Mouse (Mus musculus): ENCODE measurements around the gene Nfkbia. TPM values are rescaled to one million over a fixed set of nuclear protein-coding genes. Genes with fewer than 3 reads are reported as not detected.

Nfkbia gene
- polyA plus RNA-seq, 1 experiment from 2014 or later: 56.9 TPM

DNA sequence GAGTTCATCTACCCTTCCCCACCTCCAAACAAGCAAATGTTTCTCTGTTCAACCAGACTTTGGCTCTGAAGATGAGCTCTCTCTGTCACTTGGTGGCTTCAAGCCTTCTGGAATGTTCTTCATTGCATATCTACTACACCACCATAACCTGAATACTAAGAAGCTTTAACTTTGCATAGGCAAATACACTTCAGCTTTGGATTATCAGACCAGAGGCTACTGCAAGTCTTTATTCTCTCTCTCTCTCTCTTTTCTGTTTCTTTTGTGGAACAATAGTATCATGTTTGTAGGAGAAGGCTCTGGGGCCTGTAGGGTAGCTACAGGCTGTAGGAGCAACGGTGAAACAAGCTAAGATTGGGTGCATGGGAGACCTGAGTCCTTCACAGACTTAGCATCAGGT, 50.2 kb downstream of the Nfkbia start:
- WGBS: 83% methylated on average over 1 of the region's 1 CpGs
- Histone ChIP-seq H3K9me3 (replicated peaks) (no peaks in the 10 kb centered on the region), H3K4me1 (peaks cover 55% of the 10 kb centered on the region), H3K27ac (no peak overlapping the region), H3K27me3 (ENCODE audit: low read depth, poor library complexity, severe bottlenecking) (no peaks in the 10 kb centered on the region), H3K36me3 (no peaks in the 10 kb centered on the region), H3K4me3 (no peak overlapping the region)
- DNase-seq (ENCODE audit: low spot score): no peak

- H3K4me1 ChIP-seq: peaks cover 45% of the 10 kb centered on the region
- no peak for DNase-seq (ENCODE audit: low spot score)
- no peak overlapping the region for H3K27ac ChIP-seq
- H3K27me3 ChIP-seq (ENCODE audit: low read depth, poor library complexity, severe bottlenecking): no peaks in the 10 kb centered on the region
- no peaks in the 10 kb centered on the region for H3K36me3 ChIP-seq
- no peak overlapping the region for H3K4me3 ChIP-seq
- 81% methylated on average over 5 of the region's 5 CpGs for WGBS
- no peaks in the 10 kb centered on the region for H3K9me3 ChIP-seq (replicated peaks)
These were observed 52.0 kb downstream of the Nfkbia start for GRCm38 (mm10) chr12:55440416-55440815.

Other genes starting within 250 kb of the Nfkbia start
- gene 1110008L16Rik, start 193.1 kb downstream of the Nfkbia start, polyA plus RNA-seq (2016; fragmentation: Nextera tagmentation; extraction: Ambion mirVana): 20.9 and 22.2 TPM in 2 replicates
- gene Ppp2r3c, start 189.6 kb downstream of the Nfkbia start, polyA plus RNA-seq (2016; fragmentation: Nextera tagmentation; extraction: Ambion mirVana): 19.6 and 23.3 TPM in 2 replicates
- gene Psma6, start 108.4 kb downstream of the Nfkbia start, polyA plus RNA-seq (2016; fragmentation: Nextera tagmentation; extraction: Ambion mirVana): 499 and 560 TPM in 2 replicates
- gene Aldoart2, start 72.6 kb upstream of the Nfkbia start, polyA plus RNA-seq (2016; fragmentation: Nextera tagmentation; extraction: Ambion mirVana): not detected in 2 replicates
- 0.05 TPM in 1 of 2 replicates, not detected in the other for gene Insm2, start 106.8 kb upstream of the Nfkbia start, polyA plus RNA-seq (2016; fragmentation: Nextera tagmentation; extraction: Ambion mirVana)